Mouse (Mus musculus) neural tube, embryonic 11.5 days (tissue): Measurements from ENCODE around the gene Klhdc9. TPM values are rescaled to one million over a fixed set of nuclear protein-coding genes. Genes with fewer than 3 reads are reported as not detected.
"Not testable (repeated sequence)": the region's sequence is repeated elsewhere in the genome, so short reads cannot be mapped to it uniquely, and the experiment has no call there.

ENCODE experiments used
- ATAC-seq: fragments of 200-750 bp; cut with Nextera tagmentation; 2 replicates; pipeline ENCODE4 v1.8.0; 2017; ENCODE audit warnings: moderate number of reproducible peaks, mild to moderate bottlenecking, moderate TSS enrichment, moderate library complexity; ENCODE audit not compliant: insufficient read depth, low FRiP score, low TSS enrichment
- DNase-seq: peaks from one replicate; pipeline ENCODE4 v3.0.0-alpha.2; 2015; ENCODE audit warnings: low spot score
- H3K27ac ChIP-seq: fragments of 300-500 bp; sonication (generic); 2 replicates; pipeline ENCODE4 v1.5.1; 2014; ENCODE audit warnings: low read depth, mild to moderate bottlenecking, low read length
- H3K27me3 ChIP-seq: fragments of 300-500 bp; sonication (generic); 2 replicates; pipeline ENCODE4 v1.6.1; 2014; ENCODE audit warnings: mild to moderate bottlenecking, low read length, mixed read lengths; ENCODE audit not compliant: control insufficient read depth, insufficient read depth
- H3K36me3 ChIP-seq: fragments of 300-500 bp; sonication (generic); 2 replicates; pipeline ENCODE4 v1.6.1; 2014; ENCODE audit warnings: mild to moderate bottlenecking, low read length, moderate library complexity, mixed read lengths; ENCODE audit not compliant: control insufficient read depth, insufficient read depth
- H3K4me1 ChIP-seq: fragments of 300-500 bp; sonication (generic); 2 replicates; pipeline ENCODE4 v1.6.1; 2014; ENCODE audit warnings: low read length, mixed read lengths; ENCODE audit not compliant: control insufficient read depth, insufficient read depth
- H3K4me2 ChIP-seq: fragments of 300-500 bp; sonication (generic); 2 replicates; pipeline ENCODE4 v1.6.1; 2014; ENCODE audit warnings: low read depth, mild to moderate bottlenecking, moderate library complexity
- H3K4me3 ChIP-seq: fragments of 300-500 bp; sonication (generic); 2 replicates; pipeline ENCODE4 v1.5.1; 2014; ENCODE audit warnings: low read depth, low read length
- H3K9ac ChIP-seq: fragments of 300-500 bp; sonication (generic); 2 replicates; pipeline ENCODE4 v1.6.1; 2014; ENCODE audit warnings: mild to moderate bottlenecking, low read length
- H3K9me3 ChIP-seq: fragments of 300-500 bp; sonication (generic); 2 replicates; pipeline ENCODE4 v1.6.1; 2016; ENCODE audit warnings: low read length; ENCODE audit not compliant: control insufficient read depth
- WGBS: fragments of 180-500 bp; shearing (Covaris S2); extraction: QIAGEN DNeasy Blood & Tissue Kit; methylation state at CpG from one replicate; pipeline ENCODE4 v1.1.7; 2014; 5-methylcytosine and 5-hydroxymethylcytosine counted together
- polyA plus RNA-seq: library from polyadenylated mRNA; unstranded; fragments of >200 nt; fragmentation: Nextera tagmentation; extraction: Ambion mirVana; gene quantifications from 2 replicates; pipeline ENCODE4 v1.2.1, GENCODE M21; 2014

The Klhdc9 gene
- polyA plus RNA-seq, 1 experiment from 2014 or later: 2.2 TPM

DNA sequence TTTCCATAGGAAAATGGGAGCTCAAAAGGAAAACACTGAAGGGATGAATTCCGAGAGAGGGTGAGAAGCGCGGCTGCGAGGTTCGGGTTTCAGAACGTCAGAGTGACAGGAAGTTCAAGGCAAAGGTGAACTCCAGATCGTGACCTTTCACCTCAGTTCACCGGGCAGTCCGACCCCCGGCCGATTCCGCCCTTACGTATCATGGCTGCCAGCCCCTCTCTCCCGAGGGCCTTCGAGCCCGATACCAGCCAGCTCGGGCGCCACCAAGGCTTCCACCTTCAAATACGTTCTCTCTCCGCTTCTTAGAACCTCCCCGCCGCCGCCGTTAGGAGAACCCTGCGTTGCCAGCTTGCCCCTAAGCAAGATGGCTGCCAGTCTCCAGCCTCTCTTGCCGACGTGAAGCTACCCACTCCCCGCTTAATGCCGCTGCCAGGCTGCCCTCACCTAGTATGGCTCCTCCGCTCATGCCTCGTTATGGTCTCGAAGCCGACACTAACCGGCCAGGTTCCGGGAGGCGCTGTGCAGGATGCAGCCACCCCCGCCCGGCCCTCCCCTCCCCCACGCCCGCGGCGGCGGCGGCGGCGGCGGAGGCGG is 31.7 kb downstream of the Klhdc9 start, which contains the start of gene Dedd:
Gene Dedd, plus strand, starts transcription at position 307 of the 594 bp plus-strand sequence.
- Histone ChIP-seq H3K4me1 (peaks cover 10% of the 10 kb centered on the region), H3K9me3 (no peaks in the 10 kb centered on the region), H3K4me3 (peak within 1 kb of the TSS; percentile 75), H3K27me3 (no peaks in the 10 kb centered on the region), H3K9ac (peak within 1 kb of the TSS; percentile 92), H3K36me3 (no peaks in the 10 kb centered on the region), H3K4me2 (peak within 1 kb of the TSS; percentile 83), H3K27ac (peak within 1 kb of the TSS; percentile 96)
- WGBS: under 1% methylated on average over 46 of the region's 48 CpGs
- DNase-seq (peak; percentile 92), ATAC-seq (peak; percentile 93)

GRCm38 (mm10) chr1:171328244-171328643 is 32.4 kb downstream of the Klhdc9 start:
- H3K4me1 ChIP-seq: peaks cover 10% of the 10 kb centered on the region
- WGBS: 44% methylated on average over 9 of the region's 9 CpGs
- peak overlapping the region; percentile 96; the same call in 1 of the 2 replicates for H3K27ac ChIP-seq
- H3K9me3 ChIP-seq: no peaks in the 10 kb centered on the region
- DNase-seq: peak; percentile 41
- ATAC-seq: no peak
- peak overlapping the region; percentile 75 for H3K4me3 ChIP-seq
- peak overlapping the region; percentile 92 for H3K9ac ChIP-seq
- peak overlapping the region; percentile 83 for H3K4me2 ChIP-seq
- no peaks in the 10 kb centered on the region for H3K27me3 ChIP-seq
- no peaks in the 10 kb centered on the region for H3K36me3 ChIP-seq

DNA sequence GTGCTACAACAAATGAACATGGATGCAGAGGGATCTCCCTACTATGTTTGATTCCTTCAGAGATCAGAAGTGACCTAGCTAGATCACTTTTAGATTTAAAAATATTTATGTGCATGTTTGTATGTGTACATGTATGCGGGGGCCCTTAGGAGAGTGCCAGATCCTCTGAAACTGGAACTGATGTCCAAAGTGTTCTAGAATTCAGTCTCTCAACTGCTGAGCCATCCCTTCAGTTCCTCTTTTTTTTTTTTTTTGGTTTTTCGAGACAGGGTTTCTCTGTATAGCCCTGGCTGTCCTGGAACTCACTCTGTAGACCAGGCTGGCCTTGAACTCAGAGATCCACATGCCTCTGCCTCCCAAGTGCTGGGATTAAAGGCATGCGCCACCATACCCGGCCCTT is 34.0 kb downstream of the Klhdc9 start:
- WGBS: 87% methylated on average over 4 of the region's 4 CpGs
- peaks cover 10% of the 10 kb centered on the region for H3K4me1 ChIP-seq
- not testable (repeated sequence) for DNase-seq, H3K4me2 ChIP-seq, ATAC-seq, H3K36me3 ChIP-seq, H3K9me3 ChIP-seq, H3K4me3 ChIP-seq, H3K27me3 ChIP-seq, H3K9ac ChIP-seq, H3K27ac ChIP-seq

DNA sequence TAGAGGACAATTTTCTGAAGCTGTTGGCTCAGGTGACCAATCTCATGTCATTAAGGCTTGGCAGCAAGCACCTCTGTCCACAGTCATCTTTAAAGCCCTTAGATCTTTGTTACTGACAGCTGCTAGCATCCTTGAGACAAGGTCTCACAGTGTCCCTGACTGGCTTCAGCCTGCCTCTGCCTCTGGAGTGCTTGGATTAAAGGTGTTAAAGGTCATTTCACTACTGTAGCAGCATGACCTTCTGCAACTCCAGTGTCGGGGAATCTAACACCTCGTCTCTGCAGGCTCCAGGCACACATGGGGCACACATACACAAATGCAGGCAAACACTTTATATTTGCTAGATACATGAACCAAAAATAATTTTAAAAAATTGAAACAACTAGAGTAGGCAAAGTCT is 35.0 kb downstream of the Klhdc9 start:
- Histone ChIP-seq H3K27me3 (no peaks in the 10 kb centered on the region), H3K4me3 (no peak overlapping the region), H3K9ac (no peak overlapping the region), H3K36me3 (no peaks in the 10 kb centered on the region), H3K4me2 (no peak overlapping the region), H3K4me1 (peaks cover 7% of the 10 kb centered on the region), H3K9me3 (no peaks in the 10 kb centered on the region), H3K27ac (no peak overlapping the region)
- ATAC-seq: no peak
- 85% methylated on average over 2 of the region's 2 CpGs for WGBS
- no peak for DNase-seq

- peak; percentile 41; the same call in 1 of the 2 replicates for ATAC-seq
- Histone ChIP-seq H3K9ac (no peak overlapping the region), H3K9me3 (no peaks in the 10 kb centered on the region), H3K36me3 (no peaks in the 10 kb centered on the region), H3K4me2 (no peak overlapping the region), H3K27me3 (no peaks in the 10 kb centered on the region), H3K27ac (no peak overlapping the region), H3K4me3 (no peak overlapping the region), H3K4me1 (no peaks in the 10 kb centered on the region)
- no peak for DNase-seq
- WGBS: 91% methylated on average over 1 of the region's 1 CpGs
Observed at GRCm38 (mm10) chr1:171322012-171322411, 38.6 kb downstream of the Klhdc9 start.

GRCm38 (mm10) chr1:171321415-171321814 is 39.2 kb downstream of the Klhdc9 start:
- H3K4me3 ChIP-seq: no peak overlapping the region
- no peak overlapping the region for H3K4me2 ChIP-seq
- no peaks in the 10 kb centered on the region for H3K36me3 ChIP-seq
- H3K27ac ChIP-seq: no peak overlapping the region
- H3K9ac ChIP-seq: no peak overlapping the region
- ATAC-seq: no peak
- H3K4me1 ChIP-seq: no peaks in the 10 kb centered on the region
- no peaks in the 10 kb centered on the region for H3K27me3 ChIP-seq
- DNase-seq: peak; percentile 18
- no peaks in the 10 kb centered on the region for H3K9me3 ChIP-seq

GRCm38 (mm10) chr1:171320151-171320550 is 40.4 kb downstream of the Klhdc9 start:
- H3K4me2 ChIP-seq: no peak overlapping the region
- no peak overlapping the region for H3K4me3 ChIP-seq
- 15% methylated on average over 5 of the region's 5 CpGs for WGBS
- H3K27ac ChIP-seq: no peak overlapping the region
- H3K36me3 ChIP-seq: no peaks in the 10 kb centered on the region
- ATAC-seq: no peak
- H3K9ac ChIP-seq: no peak overlapping the region
- no peaks in the 10 kb centered on the region for H3K27me3 ChIP-seq
- DNase-seq: no peak
- H3K9me3 ChIP-seq: no peaks in the 10 kb centered on the region
- H3K4me1 ChIP-seq: no peaks in the 10 kb centered on the region

- Histone ChIP-seq H3K4me3 (no peak overlapping the region), H3K36me3 (no peaks in the 10 kb centered on the region), H3K27ac (no peak overlapping the region), H3K27me3 (no peaks in the 10 kb centered on the region), H3K9ac (no peak overlapping the region), H3K4me1 (no peaks in the 10 kb centered on the region), H3K4me2 (no peak overlapping the region), H3K9me3 (no peaks in the 10 kb centered on the region)
- ATAC-seq (no peak), DNase-seq (no peak)
- WGBS: 13% methylated on average over 7 of the region's 7 CpGs
Observed at GRCm38 (mm10) chr1:171319748-171320147, 40.9 kb downstream of the Klhdc9 start.

DNA sequence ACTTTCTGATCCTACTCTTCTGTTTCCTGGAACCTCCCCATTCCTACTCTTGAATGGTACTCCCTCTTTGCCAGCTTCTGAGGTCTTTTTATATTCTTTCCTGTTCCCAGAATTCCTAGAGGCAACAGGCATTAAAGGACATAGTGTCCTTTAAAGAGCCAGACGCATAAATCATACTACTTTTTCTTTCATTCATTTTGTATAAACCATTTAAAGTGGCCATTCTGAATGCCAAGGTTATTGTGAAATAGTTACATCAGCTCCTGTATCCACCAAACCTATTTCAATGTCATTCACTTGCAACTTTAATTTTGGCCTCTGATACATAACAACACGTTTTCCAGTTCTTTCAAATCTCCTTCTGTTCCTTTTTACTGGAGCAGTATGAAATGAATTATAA is 51.3 kb downstream of the Klhdc9 start:
- Histone ChIP-seq H3K36me3 (no peaks in the 10 kb centered on the region), H3K4me2 (no peak overlapping the region), H3K4me1 (no peaks in the 10 kb centered on the region), H3K4me3 (no peak overlapping the region), H3K27me3 (no peaks in the 10 kb centered on the region), H3K9ac (no peak overlapping the region), H3K9me3 (no peaks in the 10 kb centered on the region), H3K27ac (no peak overlapping the region)
- 83% methylated on average over 2 of the region's 2 CpGs for WGBS
- no peak for ATAC-seq
- DNase-seq: no peak
